Mouse (Mus musculus): ENCODE measurements at regions not wholly inside any gene's neighbourhood (a gene's known extent, or its start where the extent isn't known, plus 50 kb on each side); places are given as distances from the start of the nearest gene placed in this dataset.
A peak's percentile ranks its signal among the peaks of the same experiment; 100 is the strongest.

- Histone ChIP-seq H3K9me3 (no peaks in the 10 kb centered on the region), H3K27ac (no peak overlapping the region), H3K36me3 (no peaks in the 10 kb centered on the region), H3K9ac (no peak overlapping the region), H3K4me3 (no peak overlapping the region), H3K27me3 (no peaks in the 10 kb centered on the region), H3K4me1 (no peaks in the 10 kb centered on the region), H3K4me2 (no peak overlapping the region)
- no peak for ATAC-seq (ENCODE audit: insufficient number of reproducible peaks, insufficient read depth, low FRiP score, low TSS enrichment, low read depth)
- whole genome bisulfite sequencing = 36% methylated on average over 2 of the region's 2 CpGs
Measured at GRCm38 (mm10) chr1:3900354-3900753, 907.3 kb upstream of the Gm37988 start.

- Histone ChIP-seq H3K27ac (no peak overlapping the region), H3K4me3 (no peak overlapping the region), H3K36me3 (no peaks in the 10 kb centered on the region), H3K9ac (no peak overlapping the region), H3K4me1 (no peaks in the 10 kb centered on the region), H3K4me2 (no peak overlapping the region), H3K9me3 (no peaks in the 10 kb centered on the region), H3K27me3 (no peaks in the 10 kb centered on the region)
- no peak for ATAC-seq (ENCODE audit: insufficient number of reproducible peaks, insufficient read depth, low FRiP score, low TSS enrichment, low read depth)
- WGBS = 45% methylated on average over 1 of the region's 1 CpGs
Measured at GRCm38 (mm10) chr1:3903432-3903831, 904.3 kb upstream of the Gm37988 start.

- Histone ChIP-seq H3K36me3 (no peaks in the 10 kb centered on the region), H3K27me3 (no peaks in the 10 kb centered on the region), H3K9ac (no peak overlapping the region), H3K9me3 (no peaks in the 10 kb centered on the region), H3K27ac (no peak overlapping the region), H3K4me2 (no peak overlapping the region), H3K4me3 (no peak overlapping the region), H3K4me1 (0 out of 2 replicates have a peak, but pooled peaks cover 3% of the 10 kb centered on the region)
- 14% methylated on average over 1 of the region's 1 CpGs for WGBS
- no peak for ATAC-seq (ENCODE audit: insufficient number of reproducible peaks, insufficient read depth, low FRiP score, low TSS enrichment, low read depth)
Measured at GRCm38 (mm10) chr1:3912499-3912898, 895.2 kb upstream of the Gm37988 start.

- Histone ChIP-seq H3K4me3 (no peak overlapping the region), H3K27me3 (no peaks in the 10 kb centered on the region), H3K9ac (no peak overlapping the region), H3K27ac (no peak overlapping the region), H3K36me3 (no peaks in the 10 kb centered on the region), H3K4me1 (0 out of 2 replicates have a peak, but pooled peaks cover 3% of the 10 kb centered on the region), H3K4me2 (no peak overlapping the region), H3K9me3 (no peaks in the 10 kb centered on the region)
- 20% methylated on average over 1 of the region's 1 CpGs for WGBS
- peak; percentile 32; the same call in 1 of the 2 replicates for ATAC-seq (ENCODE audit: insufficient number of reproducible peaks, insufficient read depth, low FRiP score, low TSS enrichment, low read depth)
Measured at GRCm38 (mm10) chr1:3913631-3914030, 894.1 kb upstream of the Gm37988 start.

All from embryonic facial prominence, embryonic 13.5 days (tissue).